Mouse (Mus musculus): Measurements from ENCODE around the gene Sirt7. TPM values are rescaled to one million over a fixed set of nuclear protein-coding genes. Genes with fewer than 3 reads are reported as not detected.
A peak's percentile ranks its signal among the peaks of the same experiment; 100 is the strongest.
"Not testable (repeated sequence)": the region's sequence is repeated elsewhere in the genome, so short reads cannot be mapped to it uniquely, and the experiment has no call there.

Gene Sirt7
- polyA plus RNA-seq, 1 experiment from 2014 or later = 39.0 TPM

DNA sequence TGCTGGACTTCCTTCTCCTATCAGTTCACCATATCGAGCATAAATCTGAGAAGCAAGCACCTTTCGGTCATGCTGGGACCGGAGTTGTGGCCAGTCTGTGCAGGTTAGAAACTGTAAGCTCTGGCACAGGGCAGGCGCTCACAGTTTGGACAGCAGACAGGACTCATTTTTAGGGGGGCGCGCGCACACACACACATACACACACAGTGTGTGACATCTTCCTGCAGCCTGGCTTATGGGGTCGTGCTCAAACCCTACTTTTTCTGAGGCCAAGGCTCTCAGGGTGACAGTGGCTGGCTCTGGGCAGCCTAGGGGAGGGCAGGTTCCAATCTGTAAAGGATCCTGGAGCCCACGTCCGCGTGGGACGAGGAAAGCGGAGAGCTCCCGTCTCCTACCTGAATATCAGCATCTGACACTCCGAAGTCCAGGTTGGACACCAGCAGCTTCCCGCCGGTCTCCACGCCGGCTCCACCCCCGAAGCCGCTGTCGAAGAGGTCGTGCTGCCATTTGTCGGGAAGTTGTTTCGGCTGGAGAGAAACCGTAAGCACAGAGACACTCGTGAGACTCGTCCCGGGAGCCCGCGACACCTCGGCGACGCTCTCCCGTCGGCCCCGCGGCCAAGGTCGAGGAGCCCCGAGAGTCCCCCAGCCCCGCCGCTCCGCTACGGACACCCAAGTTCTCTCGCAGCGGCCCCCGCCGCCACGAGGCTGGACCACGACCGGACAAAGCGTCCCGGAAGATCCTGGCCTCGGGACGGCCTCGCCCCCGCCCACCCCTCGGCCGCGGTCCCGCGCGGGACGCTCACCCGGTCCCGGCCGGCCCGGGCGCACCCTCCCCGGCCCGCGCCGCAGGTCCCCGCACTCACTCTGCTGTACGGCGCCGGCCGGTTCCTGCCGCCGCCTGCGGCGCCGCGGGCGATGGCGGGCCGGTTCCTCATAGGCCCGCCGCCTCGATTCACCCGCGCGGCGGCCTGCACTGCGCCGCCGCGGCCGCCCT is 27.5 kb downstream of the Sirt7 start:
- DNase-seq (ENCODE audit: low spot score) (no peak), ATAC-seq (ENCODE audit: insufficient read depth, low FRiP score, low TSS enrichment) (peak; percentile 62)
- Histone ChIP-seq H3K36me3 (ENCODE audit: control insufficient read depth, insufficient read depth, low read length) (peaks cover 37% of the 10 kb centered on the region), H3K27me3 (ENCODE audit: control insufficient read depth, insufficient read depth, low read length) (no peaks in the 10 kb centered on the region), H3K4me1 (ENCODE audit: control insufficient read depth, insufficient read depth, low read length) (peaks cover 16% of the 10 kb centered on the region), H3K4me3 (ENCODE audit: low read depth, low read length) (peak overlapping the region; percentile 100), H3K4me2 (ENCODE audit: low read depth) (peak overlapping the region; percentile 98), H3K27ac (ENCODE audit: low read depth, low read length) (peak overlapping the region; percentile 82), H3K9ac (ENCODE audit: low read length) (peak overlapping the region; percentile 99), H3K9me3 (ENCODE audit: control insufficient read depth, low read length) (no peaks in the 10 kb centered on the region)
- WGBS = 6% methylated on average over 75 of the region's 99 CpGs

DNA sequence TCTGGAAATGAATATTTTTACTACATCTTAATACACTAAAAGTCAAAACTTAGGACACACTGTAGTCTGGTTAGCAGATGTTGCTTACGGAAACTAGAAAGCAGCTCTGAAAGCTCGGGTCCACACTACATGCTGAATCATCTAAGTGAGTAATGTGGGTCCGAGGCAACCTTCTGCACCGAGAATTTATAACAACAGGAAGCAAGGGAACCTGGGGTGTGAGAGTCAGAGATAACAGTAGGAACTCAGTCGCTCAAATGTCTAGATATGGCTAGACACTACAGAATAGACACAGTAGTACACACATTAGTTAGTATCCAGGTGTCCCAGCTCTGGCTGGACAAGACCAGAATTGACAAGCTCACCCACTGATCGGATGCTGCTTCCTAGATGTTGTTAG is 36.5 kb downstream of the Sirt7 start:
- Histone ChIP-seq H3K4me2 (ENCODE audit: low read depth) (no peak overlapping the region), H3K9ac (ENCODE audit: low read length) (no peak overlapping the region), H3K27me3 (ENCODE audit: control insufficient read depth, insufficient read depth, low read length) (no peaks in the 10 kb centered on the region), H3K36me3 (ENCODE audit: control insufficient read depth, insufficient read depth, low read length) (peaks cover 42% of the 10 kb centered on the region), H3K27ac (ENCODE audit: low read depth, low read length) (no peak overlapping the region), H3K4me3 (ENCODE audit: low read depth, low read length) (no peak overlapping the region), H3K4me1 (ENCODE audit: control insufficient read depth, insufficient read depth, low read length) (no peaks in the 10 kb centered on the region), H3K9me3 (ENCODE audit: control insufficient read depth, low read length) (peaks cover 3% of the 10 kb centered on the region; the same call in 1 of the 2 replicates)
- DNase-seq (ENCODE audit: low spot score) = no peak
- ATAC-seq (ENCODE audit: insufficient read depth, low FRiP score, low TSS enrichment) = no peak
- 97% methylated on average over 6 of the region's 6 CpGs for WGBS

- no peak for ATAC-seq (ENCODE audit: insufficient read depth, low FRiP score, low TSS enrichment)
- WGBS = 93% methylated on average over 1 of the region's 1 CpGs
- H3K36me3 ChIP-seq (ENCODE audit: control insufficient read depth, insufficient read depth, low read length) = peaks cover 28% of the 10 kb centered on the region
Observed at GRCm38 (mm10) chr11:120583937-120584336, 41.1 kb downstream of the Sirt7 start.

DNA sequence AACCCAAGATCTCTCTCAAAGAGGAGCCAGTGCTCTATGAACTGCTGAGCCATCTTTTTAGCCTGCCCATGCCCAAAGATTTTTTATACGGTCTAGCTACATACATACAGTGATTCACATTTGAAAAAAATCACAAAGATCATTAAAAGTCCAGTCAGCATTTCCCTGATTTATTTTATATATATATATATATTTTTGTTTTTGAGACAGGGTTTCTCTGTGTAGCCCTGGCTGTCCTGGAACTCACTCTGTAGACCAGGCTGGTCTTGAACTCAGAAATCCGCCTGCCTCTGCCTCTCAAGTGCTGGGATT is 42.1 kb downstream of the Sirt7 start:
- not testable (repeated sequence) for ATAC-seq (ENCODE audit: insufficient read depth, low FRiP score, low TSS enrichment); H3K9me3 ChIP-seq (ENCODE audit: control insufficient read depth, low read length); H3K4me1 ChIP-seq (ENCODE audit: control insufficient read depth, insufficient read depth, low read length); H3K27ac ChIP-seq (ENCODE audit: low read depth, low read length); H3K27me3 ChIP-seq (ENCODE audit: control insufficient read depth, insufficient read depth, low read length); H3K4me3 ChIP-seq (ENCODE audit: low read depth, low read length); H3K4me2 ChIP-seq (ENCODE audit: low read depth); DNase-seq (ENCODE audit: low spot score); H3K9ac ChIP-seq (ENCODE audit: low read length)
- H3K36me3 ChIP-seq (ENCODE audit: control insufficient read depth, insufficient read depth, low read length) = peaks cover 35% of the 10 kb centered on the region
- 90% methylated on average over 2 of the region's 2 CpGs for WGBS

More at GRCm38 (mm10) chr11:120583937-120584336, 41.1 kb downstream of the Sirt7 start:
- DNase-seq (ENCODE audit: low spot score) = no peak
- no peak overlapping the region for H3K4me3 ChIP-seq (ENCODE audit: low read depth, low read length)
- no peak overlapping the region for H3K9ac ChIP-seq (ENCODE audit: low read length)
- H3K4me2 ChIP-seq (ENCODE audit: low read depth) = no peak overlapping the region
- peaks cover 7% of the 10 kb centered on the region for H3K4me1 ChIP-seq (ENCODE audit: control insufficient read depth, insufficient read depth, low read length)
- H3K27me3 ChIP-seq (ENCODE audit: control insufficient read depth, insufficient read depth, low read length) = no peaks in the 10 kb centered on the region
- H3K9me3 ChIP-seq (ENCODE audit: control insufficient read depth, low read length) = peaks cover 3% of the 10 kb centered on the region; the same call in 1 of the 2 replicates
- no peak overlapping the region for H3K27ac ChIP-seq (ENCODE audit: low read depth, low read length)

GRCm38 (mm10) chr11:120582268-120582981 is 42.6 kb downstream of the Sirt7 start:
- H3K27me3 ChIP-seq (ENCODE audit: control insufficient read depth, insufficient read depth, low read length) = no peaks in the 10 kb centered on the region
- 77% methylated on average over 8 of the region's 8 CpGs for WGBS
- peak overlapping the region; percentile 98 for H3K4me3 ChIP-seq (ENCODE audit: low read depth, low read length)
- H3K27ac ChIP-seq (ENCODE audit: low read depth, low read length) = peak overlapping the region; percentile 76
- DNase-seq (ENCODE audit: low spot score) = no peak
- peaks cover 3% of the 10 kb centered on the region; the same call in 1 of the 2 replicates for H3K9me3 ChIP-seq (ENCODE audit: control insufficient read depth, low read length)
- peaks cover 7% of the 10 kb centered on the region for H3K4me1 ChIP-seq (ENCODE audit: control insufficient read depth, insufficient read depth, low read length)
- peaks cover 38% of the 10 kb centered on the region for H3K36me3 ChIP-seq (ENCODE audit: control insufficient read depth, insufficient read depth, low read length)
- no peak for ATAC-seq (ENCODE audit: insufficient read depth, low FRiP score, low TSS enrichment)
- H3K4me2 ChIP-seq (ENCODE audit: low read depth) = peak overlapping the region; percentile 96
- H3K9ac ChIP-seq (ENCODE audit: low read length) = peak overlapping the region; percentile 71

DNA sequence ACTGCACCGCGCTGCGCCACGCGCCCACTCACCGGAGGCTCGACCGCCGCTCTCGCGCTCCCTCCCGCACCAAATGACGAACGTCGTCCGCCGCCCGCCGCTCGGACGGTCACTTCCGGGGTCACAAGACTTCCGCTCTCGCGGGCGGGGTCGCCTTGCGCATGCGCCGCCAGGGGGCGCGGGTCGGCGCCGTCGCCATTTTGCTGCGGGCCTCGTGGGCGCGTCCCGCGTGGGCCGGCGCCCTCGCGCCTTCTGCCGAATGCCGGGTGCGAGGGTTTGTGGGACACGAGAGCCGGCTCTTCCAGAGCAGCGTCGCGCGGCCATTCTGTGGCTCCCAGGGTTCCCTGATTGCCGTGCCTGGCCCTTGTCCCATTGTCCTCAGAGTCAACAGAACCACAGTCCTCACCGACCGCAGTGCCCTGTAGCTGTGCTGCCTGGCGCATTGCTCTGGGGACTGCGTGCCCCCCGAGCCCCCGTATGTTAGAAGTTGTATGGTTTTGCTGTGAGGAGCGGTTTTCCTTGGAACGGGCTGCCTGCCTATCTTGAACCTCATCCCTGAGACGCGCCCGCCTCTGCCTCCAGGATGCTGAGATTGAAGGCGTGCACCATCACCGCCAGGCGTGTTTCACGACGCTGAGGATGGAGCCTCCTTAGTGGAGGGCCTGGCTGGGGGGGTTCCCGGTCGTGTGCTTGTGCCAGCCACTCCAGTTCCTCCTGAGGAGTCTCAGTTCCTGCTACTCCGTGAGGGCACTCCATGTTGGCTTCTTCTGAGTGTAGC is 43.4 kb downstream of the Sirt7 start, which contains the start of gene Arhgdia:
Gene Arhgdia (minus strand): TSS at position 135 of the 778 bp plus-strand sequence.
- H3K27ac ChIP-seq (ENCODE audit: low read depth, low read length) = peak within 1 kb of the TSS; percentile 76
- peak; percentile 90 for DNase-seq (ENCODE audit: low spot score)
- ATAC-seq (ENCODE audit: insufficient read depth, low FRiP score, low TSS enrichment) = peak; percentile 69
- peak within 1 kb of the TSS; percentile 71 for H3K9ac ChIP-seq (ENCODE audit: low read length)
- peak within 1 kb of the TSS; percentile 98 for H3K4me3 ChIP-seq (ENCODE audit: low read depth, low read length)
- H3K4me2 ChIP-seq (ENCODE audit: low read depth) = peak within 1 kb of the TSS; percentile 96
- H3K36me3 ChIP-seq (ENCODE audit: control insufficient read depth, insufficient read depth, low read length) = peaks cover 35% of the 10 kb centered on the region
- peaks cover 3% of the 10 kb centered on the region; the same call in 1 of the 2 replicates for H3K9me3 ChIP-seq (ENCODE audit: control insufficient read depth, low read length)
- 7% methylated on average over 56 of the region's 75 CpGs for WGBS
- H3K27me3 ChIP-seq (ENCODE audit: control insufficient read depth, insufficient read depth, low read length) = no peaks in the 10 kb centered on the region
- peaks cover 7% of the 10 kb centered on the region for H3K4me1 ChIP-seq (ENCODE audit: control insufficient read depth, insufficient read depth, low read length)

DNA sequence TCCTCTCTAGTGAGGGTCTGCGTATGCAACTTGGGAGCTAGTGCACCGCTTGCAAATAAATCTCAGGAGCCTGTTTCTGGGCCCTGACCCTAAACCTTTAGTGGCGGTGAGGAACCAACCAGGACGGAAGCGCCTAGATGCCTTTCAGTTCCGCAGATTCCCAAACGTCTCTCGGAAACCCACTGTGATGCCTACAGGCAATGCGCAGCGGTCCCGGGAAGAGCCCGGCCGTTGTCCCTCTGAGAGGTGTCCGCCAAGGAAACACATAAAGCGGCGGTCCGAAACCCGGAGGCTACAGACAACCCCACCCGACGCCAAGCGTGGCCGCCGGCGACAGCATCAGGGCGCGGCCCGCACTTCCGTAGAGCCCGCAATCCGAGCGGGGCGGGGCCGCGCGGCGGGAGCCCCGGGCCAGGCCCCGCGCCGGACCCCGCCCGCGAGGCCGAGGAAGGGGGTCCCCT is 44.1 kb downstream of the Sirt7 start:
- DNase-seq (ENCODE audit: low spot score) = peak; percentile 49
- Histone ChIP-seq H3K4me1 (ENCODE audit: control insufficient read depth, insufficient read depth, low read length) (peaks cover 7% of the 10 kb centered on the region), H3K4me2 (ENCODE audit: low read depth) (peak overlapping the region; percentile 96), H3K4me3 (ENCODE audit: low read depth, low read length) (peak overlapping the region; percentile 98), H3K36me3 (ENCODE audit: control insufficient read depth, insufficient read depth, low read length) (peaks cover 28% of the 10 kb centered on the region), H3K27ac (ENCODE audit: low read depth, low read length) (peak overlapping the region; percentile 76), H3K9me3 (ENCODE audit: control insufficient read depth, low read length) (peaks cover 3% of the 10 kb centered on the region; the same call in 1 of the 2 replicates), H3K27me3 (ENCODE audit: control insufficient read depth, insufficient read depth, low read length) (no peaks in the 10 kb centered on the region), H3K9ac (ENCODE audit: low read length) (peak overlapping the region; percentile 71)
- 1% methylated on average over 32 of the region's 44 CpGs for WGBS
- peak; percentile 35 for ATAC-seq (ENCODE audit: insufficient read depth, low FRiP score, low TSS enrichment)

DNA sequence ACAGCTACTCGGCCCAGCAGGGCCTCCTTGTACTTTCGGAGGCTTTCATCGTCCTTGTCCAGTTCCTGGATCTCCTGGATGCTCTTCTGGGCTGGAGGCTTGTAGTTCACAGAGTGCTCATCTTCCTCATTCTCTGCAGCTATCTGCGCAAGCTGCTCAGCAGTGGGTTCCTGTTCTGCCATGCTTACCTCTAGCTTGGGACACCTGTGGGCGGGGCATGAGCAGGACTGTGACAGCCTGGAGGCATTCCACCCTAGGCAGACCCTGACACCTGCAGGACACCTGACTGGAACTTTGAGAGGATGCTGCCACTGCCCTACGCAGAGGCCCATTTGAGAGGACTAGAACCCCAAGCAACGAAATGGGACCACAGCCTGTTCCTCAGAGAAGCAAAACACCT is 44.9 kb downstream of the Sirt7 start:
- Histone ChIP-seq H3K9me3 (ENCODE audit: control insufficient read depth, low read length) (peaks cover 3% of the 10 kb centered on the region; the same call in 1 of the 2 replicates), H3K4me3 (ENCODE audit: low read depth, low read length) (peak overlapping the region; percentile 98), H3K27ac (ENCODE audit: low read depth, low read length) (no peak overlapping the region), H3K36me3 (ENCODE audit: control insufficient read depth, insufficient read depth, low read length) (peaks cover 23% of the 10 kb centered on the region), H3K4me2 (ENCODE audit: low read depth) (peak overlapping the region; percentile 96), H3K4me1 (ENCODE audit: control insufficient read depth, insufficient read depth, low read length) (peaks cover 7% of the 10 kb centered on the region), H3K9ac (ENCODE audit: low read length) (peak overlapping the region; percentile 71), H3K27me3 (ENCODE audit: control insufficient read depth, insufficient read depth, low read length) (no peaks in the 10 kb centered on the region)
- no peak for DNase-seq (ENCODE audit: low spot score)
- no peak; the same call in 1 of the 2 replicates for ATAC-seq (ENCODE audit: insufficient read depth, low FRiP score, low TSS enrichment)
- 65% methylated on average over 7 of the region's 7 CpGs for WGBS
